Mouse (Mus musculus): Measurements from ENCODE around the gene Pnpla2. TPM values are rescaled to one million over a fixed set of nuclear protein-coding genes. Genes with fewer than 3 reads are reported as not detected.

The Pnpla2 gene
- polyA plus RNA-seq, 1 experiment from 2014 or later, result 15.2 TPM

DNA sequence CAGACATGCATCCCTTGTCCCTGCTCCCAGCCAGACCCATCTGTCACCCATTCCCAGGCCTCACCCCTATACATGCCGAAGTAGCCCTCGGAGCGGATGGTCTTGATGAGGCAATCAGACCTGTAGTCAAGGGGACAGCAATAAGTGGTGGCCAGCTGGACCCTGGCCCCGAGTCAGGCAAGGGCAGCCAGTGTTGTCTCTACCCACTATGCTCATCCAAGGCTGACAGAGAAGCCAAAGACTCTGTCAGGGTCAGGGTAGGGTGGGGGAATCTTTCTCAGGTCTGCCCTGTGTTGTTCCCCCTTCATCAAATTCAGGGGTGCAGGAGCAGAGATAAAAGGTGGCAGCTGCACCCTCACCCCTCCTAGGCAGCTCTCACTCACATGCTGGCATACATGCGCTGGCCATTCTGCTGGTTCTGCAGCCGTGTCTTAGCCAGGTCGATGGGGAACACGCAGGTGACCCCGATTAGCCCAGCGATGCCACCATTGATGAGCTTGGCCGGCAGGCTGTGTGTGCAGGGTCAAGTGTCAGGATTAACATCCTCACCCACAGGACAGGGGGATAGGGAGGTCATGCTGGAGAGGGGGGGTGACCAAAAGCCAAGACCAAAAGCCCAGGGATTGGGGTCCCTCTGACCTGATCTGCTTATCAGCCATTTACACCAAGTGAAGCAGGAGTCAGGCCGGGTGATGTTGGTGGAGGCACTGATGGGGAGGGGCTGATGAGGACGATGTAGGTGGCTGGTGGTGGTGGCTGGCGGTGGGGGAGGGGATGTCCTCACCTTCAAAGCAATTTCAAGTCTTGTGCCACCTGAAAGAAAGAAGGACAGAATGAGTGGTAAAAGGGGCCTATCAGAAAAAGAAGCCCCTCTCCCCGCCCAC lies 21.2 kb upstream of the Pnpla2 start:
- H3K27me3 ChIP-seq (ENCODE audit: low read depth, poor library complexity, severe bottlenecking), result 0 out of 2 replicates have a peak, but pooled peaks cover under 1% of the 10 kb centered on the region
- peaks cover 82% of the 10 kb centered on the region for H3K4me1 ChIP-seq

DNA sequence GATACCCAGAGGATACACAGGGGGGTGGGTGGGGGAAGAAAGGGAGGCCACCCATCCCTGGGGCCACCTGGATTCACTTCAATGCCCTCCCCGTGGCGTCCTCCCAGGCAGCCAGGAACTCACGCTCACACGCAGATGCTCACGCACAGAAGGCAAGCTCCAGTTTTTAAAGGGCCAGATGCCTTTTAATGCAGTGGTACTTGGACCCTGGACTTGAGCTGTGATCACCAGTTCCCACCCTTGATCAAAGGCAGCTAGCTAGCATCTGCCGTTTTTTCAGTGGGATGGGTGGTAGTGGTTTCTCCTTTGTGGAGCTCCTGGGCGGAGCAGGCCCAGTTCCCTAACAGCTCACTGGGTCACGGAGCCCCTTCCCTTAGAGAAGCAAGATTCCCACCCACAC lies 20.5 kb upstream of the Pnpla2 start:
- DNase-seq (ENCODE audit: low spot score), result peak; percentile 62
- H3K4me3 ChIP-seq, result peak overlapping the region; percentile 72
- peak overlapping the region; percentile 86 for H3K27ac ChIP-seq (replicated peaks)
- no peaks in the 10 kb centered on the region for H3K9me3 ChIP-seq (replicated peaks)
- no peaks in the 10 kb centered on the region for H3K27me3 ChIP-seq (ENCODE audit: low read depth, poor library complexity, severe bottlenecking)
- H3K4me1 ChIP-seq, result peaks cover 75% of the 10 kb centered on the region
- peaks cover 60% of the 10 kb centered on the region for H3K36me3 ChIP-seq
- WGBS, result 14% methylated on average over 8 of the region's 8 CpGs

More for the DNA sequence above, 21.2 kb upstream of the Pnpla2 start:
- H3K36me3 ChIP-seq, result peaks cover 53% of the 10 kb centered on the region
- peak overlapping the region; percentile 86 for H3K27ac ChIP-seq (replicated peaks)
- H3K9me3 ChIP-seq (replicated peaks), result no peaks in the 10 kb centered on the region
- DNase-seq (ENCODE audit: low spot score), result no peak
- 76% methylated on average over 15 of the region's 15 CpGs for WGBS
- H3K4me3 ChIP-seq, result peak overlapping the region; percentile 72

DNA sequence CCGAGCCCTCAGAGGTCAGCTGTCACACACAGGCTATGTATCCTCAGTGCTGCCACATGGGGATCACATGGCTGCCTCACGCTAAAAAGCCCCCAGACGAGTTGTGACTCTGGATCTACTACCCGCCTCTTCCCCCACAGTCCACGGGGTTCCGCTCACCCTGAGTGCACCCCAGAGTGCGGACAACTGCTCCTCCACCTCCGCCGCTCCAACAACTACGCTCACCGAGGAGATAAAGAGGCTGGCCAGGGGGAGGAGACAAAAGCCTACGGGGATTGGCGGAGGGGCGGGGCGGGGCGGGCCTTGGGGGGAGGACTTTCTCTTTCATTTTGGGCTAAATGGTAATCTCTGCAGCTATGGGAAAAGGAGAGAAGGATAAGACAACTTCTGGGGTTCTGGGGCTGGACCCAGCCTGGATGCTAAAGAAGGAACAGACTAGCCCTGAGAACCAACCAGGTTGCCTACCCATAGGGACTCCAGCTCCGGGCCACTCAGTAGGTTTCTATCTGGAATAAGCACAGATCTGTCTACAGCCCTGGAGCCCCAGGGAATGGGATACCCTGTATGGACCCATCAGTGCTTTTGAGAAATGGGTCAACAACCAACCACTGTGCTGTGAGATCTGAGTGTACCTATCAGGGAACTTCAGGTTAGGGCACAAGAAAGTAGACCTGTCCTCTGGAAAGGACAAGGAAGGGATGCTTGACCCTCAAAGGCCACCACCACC lies 19.7 kb upstream of the Pnpla2 start:
- peaks cover 67% of the 10 kb centered on the region for H3K4me1 ChIP-seq
- peak overlapping the region; percentile 72 for H3K4me3 ChIP-seq
- peak overlapping the region; percentile 86 for H3K27ac ChIP-seq (replicated peaks)
- no peaks in the 10 kb centered on the region for H3K27me3 ChIP-seq (ENCODE audit: low read depth, poor library complexity, severe bottlenecking)
- peak; percentile 62 for DNase-seq (ENCODE audit: low spot score)
- H3K9me3 ChIP-seq (replicated peaks), result no peaks in the 10 kb centered on the region
- 4% methylated on average over 17 of the region's 17 CpGs for WGBS
- H3K36me3 ChIP-seq, result peaks cover 65% of the 10 kb centered on the region

DNA sequence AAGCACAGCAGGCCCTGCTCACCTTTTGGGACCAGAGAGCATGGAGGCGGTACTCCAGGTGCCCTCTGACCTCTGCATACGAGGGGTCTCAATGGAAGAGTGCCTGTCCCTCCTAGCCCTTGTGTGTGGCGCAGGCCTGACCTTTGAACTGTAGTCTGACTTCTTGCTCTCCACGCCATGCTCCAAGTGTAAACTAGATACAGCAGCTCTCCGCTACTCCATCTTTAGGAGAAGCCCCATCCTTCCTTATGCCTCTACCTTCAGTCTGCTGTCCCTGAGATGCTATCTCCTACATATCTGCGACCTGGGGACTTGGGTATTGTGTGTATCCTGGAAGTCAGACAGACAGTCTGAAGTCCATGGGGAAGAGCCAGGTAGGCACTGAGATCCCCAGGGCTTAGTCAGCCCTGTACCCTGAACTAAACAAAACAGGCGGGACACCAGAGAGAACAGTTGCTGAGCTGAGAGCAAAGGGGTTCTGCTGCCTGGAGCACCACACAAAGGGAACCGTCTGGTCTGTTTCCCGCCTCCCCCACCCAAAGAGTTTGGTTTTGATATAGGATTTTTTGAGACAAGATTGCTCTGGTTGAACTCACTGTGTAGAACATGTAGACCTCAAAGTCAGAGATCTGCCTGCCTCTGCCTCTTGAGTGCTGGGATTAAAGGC lies 19.0 kb upstream of the Pnpla2 start:
- H3K27me3 ChIP-seq (ENCODE audit: low read depth, poor library complexity, severe bottlenecking), result no peaks in the 10 kb centered on the region

DNA sequence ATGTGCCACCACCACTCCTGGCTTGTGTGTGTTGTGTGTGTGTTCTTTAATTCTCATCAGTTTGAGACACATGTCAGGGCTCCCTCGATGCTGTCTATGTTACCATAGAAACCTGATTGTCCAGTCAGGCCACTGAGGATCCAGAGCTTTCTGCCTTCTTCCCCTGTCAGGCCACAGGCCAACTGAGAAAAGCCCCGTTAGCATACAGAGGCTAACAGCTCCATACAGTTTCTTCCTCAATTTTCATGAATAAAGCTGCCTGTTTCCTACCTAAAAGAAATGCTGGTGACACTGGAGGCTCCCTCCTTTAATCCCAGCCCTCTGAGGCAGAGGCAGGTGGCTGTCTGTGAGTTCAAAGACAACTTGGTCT lies 18.5 kb upstream of the Pnpla2 start:
- H3K9me3 ChIP-seq (replicated peaks), result no peaks in the 10 kb centered on the region
- H3K4me1 ChIP-seq, result peaks cover 73% of the 10 kb centered on the region
- DNase-seq (ENCODE audit: low spot score), result no peak
- H3K36me3 ChIP-seq, result peaks cover 65% of the 10 kb centered on the region
- H3K27me3 ChIP-seq (ENCODE audit: low read depth, poor library complexity, severe bottlenecking), result no peaks in the 10 kb centered on the region
- H3K4me3 ChIP-seq, result peak overlapping the region; percentile 72
- WGBS, result 58% methylated on average over 2 of the region's 2 CpGs
- peak overlapping the region; percentile 89 for H3K27ac ChIP-seq (replicated peaks)

More for the DNA sequence above, 19.0 kb upstream of the Pnpla2 start:
- DNase-seq (ENCODE audit: low spot score), result no peak
- peaks cover 70% of the 10 kb centered on the region for H3K4me1 ChIP-seq
- H3K4me3 ChIP-seq, result peak overlapping the region; percentile 72
- peak overlapping the region; percentile 89 for H3K27ac ChIP-seq (replicated peaks)
- H3K36me3 ChIP-seq, result peaks cover 65% of the 10 kb centered on the region
- WGBS, result 71% methylated on average over 9 of the region's 9 CpGs
- no peaks in the 10 kb centered on the region for H3K9me3 ChIP-seq (replicated peaks)

DNA sequence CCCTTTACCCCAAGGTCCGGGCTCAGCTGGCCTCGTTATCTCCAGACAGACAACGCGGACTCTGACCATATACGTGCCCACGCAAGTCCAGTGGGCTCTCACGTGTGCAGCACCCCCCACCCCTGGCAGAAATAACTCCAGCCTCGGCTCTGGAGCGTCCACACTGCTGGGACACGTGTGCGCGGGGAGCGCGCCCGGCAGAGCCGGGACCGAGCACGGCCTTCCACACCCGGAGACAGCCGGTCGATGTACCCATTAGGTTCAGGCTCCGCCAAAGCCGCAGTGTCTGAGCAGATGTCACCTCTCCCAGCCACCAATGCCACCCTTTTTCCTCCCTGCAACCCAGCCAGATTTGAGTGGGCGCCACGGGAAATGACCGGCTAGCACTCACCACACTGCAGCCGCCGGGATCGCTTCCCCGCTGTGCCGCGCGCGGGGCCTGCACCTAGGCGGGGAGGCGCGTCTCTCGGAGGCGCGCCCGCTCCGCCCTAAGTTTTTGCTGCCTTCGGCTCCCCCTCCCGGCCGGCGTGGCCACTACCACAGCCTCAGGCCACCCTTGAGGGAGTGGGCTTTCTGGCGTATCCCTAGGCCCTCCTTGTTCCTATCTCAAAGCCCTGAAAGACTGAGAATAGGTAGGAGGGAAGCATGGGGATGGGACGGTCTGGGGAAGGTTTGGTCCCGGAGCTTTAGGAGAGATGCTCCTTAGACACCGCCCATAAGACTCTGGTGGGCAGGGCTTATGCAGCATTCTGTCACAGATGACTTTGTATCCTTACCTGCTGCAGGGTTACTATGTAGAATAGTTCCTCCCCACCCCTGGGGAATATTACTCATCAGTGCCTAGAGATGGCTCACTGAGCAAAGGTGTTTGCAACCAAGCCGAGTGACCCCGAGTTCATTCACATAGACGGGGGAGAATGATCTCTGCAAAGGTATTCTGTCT lies 17.5 kb upstream of the Pnpla2 start, which contains the start of gene Slc25a22:
Gene Slc25a22 (minus strand): TSS at position 715 of the 943 bp plus-strand sequence.
- H3K27me3 ChIP-seq (ENCODE audit: low read depth, poor library complexity, severe bottlenecking), result no peaks in the 10 kb centered on the region
- H3K4me1 ChIP-seq, result peaks cover 75% of the 10 kb centered on the region
- no peaks in the 10 kb centered on the region for H3K9me3 ChIP-seq (replicated peaks)
- peak; percentile 86 for DNase-seq (ENCODE audit: low spot score)
- H3K27ac ChIP-seq (replicated peaks), result peak within 1 kb of the TSS; percentile 89
- WGBS, result 5% methylated on average over 53 of the region's 53 CpGs
- H3K36me3 ChIP-seq, result peaks cover 65% of the 10 kb centered on the region
- H3K4me3 ChIP-seq, result peak within 1 kb of the TSS; percentile 72

DNA sequence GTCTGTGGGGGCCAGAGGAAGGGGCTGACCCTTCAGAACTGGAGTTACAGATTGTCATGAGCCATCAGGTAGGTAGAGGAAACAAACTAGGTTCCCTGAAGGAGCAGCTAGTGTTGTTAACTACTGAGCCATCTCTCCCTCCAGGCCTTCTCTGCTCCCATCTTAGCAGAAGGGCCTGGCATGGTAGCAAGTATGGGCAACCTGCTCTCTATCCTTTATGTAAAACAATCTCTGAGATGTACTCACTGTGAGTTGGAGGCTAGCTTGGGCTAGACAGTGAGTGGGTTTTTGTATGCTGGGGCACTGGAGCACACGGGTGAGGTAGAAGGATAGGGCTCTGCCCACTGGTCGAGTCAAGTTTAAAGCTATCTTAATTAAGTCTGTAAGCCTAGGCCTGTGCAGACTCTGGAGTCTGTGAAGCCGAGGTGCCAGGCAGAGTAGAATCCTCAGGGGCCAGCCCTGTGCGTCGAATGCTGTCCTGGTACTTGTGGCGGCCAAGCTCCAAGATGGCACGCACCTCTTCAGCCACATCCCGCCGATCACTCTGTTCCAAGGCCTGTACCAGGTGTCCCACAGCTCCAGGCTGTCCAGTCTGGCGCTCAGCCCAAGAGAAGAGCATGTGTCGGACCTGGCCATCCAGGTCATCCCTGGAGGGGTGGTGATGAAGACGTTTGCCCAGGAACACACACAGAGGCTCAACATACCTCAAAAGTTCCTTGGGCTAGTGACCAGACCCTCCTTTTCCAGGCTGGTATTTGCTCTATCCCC lies 16.6 kb upstream of the Pnpla2 start:
- DNase-seq (ENCODE audit: low spot score), result no peak
- no peaks in the 10 kb centered on the region for H3K27me3 ChIP-seq (ENCODE audit: low read depth, poor library complexity, severe bottlenecking)
- WGBS, result 93% methylated on average over 12 of the region's 12 CpGs
- no peaks in the 10 kb centered on the region for H3K9me3 ChIP-seq (replicated peaks)
- H3K27ac ChIP-seq (replicated peaks), result no peak overlapping the region
- peaks cover 57% of the 10 kb centered on the region for H3K36me3 ChIP-seq
- H3K4me3 ChIP-seq, result peak overlapping the region; percentile 72; the same call in 1 of the 2 replicates
- H3K4me1 ChIP-seq, result peaks cover 75% of the 10 kb centered on the region

DNA sequence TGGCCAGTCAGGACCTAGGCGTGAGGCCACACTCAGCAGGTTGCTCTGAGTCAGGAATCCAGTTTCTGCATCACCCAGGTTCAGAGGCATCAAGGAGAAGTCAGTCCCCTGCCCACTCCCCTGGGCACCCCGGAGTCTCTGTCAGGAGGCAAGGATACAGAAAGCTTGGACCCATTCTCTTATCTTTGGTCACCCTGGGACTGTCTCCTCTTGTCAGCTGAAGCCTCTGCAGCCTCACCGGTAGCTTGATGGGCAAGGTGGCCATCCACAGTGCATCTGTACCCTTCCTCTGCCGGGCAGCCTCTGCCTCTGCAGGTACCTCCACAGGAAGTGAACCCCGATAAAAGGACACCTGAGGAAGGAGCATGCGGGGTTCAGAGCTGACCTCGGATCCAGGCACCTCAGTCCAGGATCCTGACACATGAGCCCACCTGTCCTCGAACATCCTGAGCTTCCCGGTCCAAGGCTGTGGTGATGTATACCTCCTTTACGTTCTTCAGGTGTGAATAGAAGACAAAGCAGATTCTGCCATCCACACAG lies 15.8 kb upstream of the Pnpla2 start:
- no peak for DNase-seq (ENCODE audit: low spot score)
- H3K4me3 ChIP-seq, result no peak overlapping the region
- no peaks in the 10 kb centered on the region for H3K9me3 ChIP-seq (replicated peaks)
- 94% methylated on average over 10 of the region's 10 CpGs for WGBS
- H3K27me3 ChIP-seq (ENCODE audit: low read depth, poor library complexity, severe bottlenecking), result no peaks in the 10 kb centered on the region
- H3K36me3 ChIP-seq, result peaks cover 52% of the 10 kb centered on the region
- no peak overlapping the region for H3K27ac ChIP-seq (replicated peaks)
- H3K4me1 ChIP-seq, result peaks cover 75% of the 10 kb centered on the region

DNA sequence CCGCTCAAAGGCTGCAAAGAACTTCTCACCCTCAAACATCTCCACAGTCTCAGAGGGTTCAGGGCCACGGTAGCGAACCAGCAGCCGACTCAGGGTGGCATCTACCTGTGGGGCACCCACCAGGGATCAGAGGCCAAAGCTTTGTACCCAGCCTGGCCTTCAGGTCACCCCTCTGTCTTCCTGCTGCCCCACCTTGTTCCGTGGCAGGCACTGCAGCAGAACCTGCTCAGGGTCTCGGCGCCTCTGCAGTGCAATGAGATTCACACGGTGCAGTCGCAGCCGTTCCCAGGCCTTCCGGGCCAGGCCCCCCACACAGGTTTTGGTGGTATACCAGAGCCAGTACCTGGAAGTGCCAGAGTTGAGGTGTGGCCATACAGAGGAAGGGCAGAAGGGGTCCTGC lies 15.2 kb upstream of the Pnpla2 start:
- Histone ChIP-seq H3K27ac (replicated peaks) (no peak overlapping the region), H3K36me3 (peaks cover 52% of the 10 kb centered on the region), H3K4me3 (no peak overlapping the region), H3K27me3 (ENCODE audit: low read depth, poor library complexity, severe bottlenecking) (no peaks in the 10 kb centered on the region), H3K9me3 (replicated peaks) (no peaks in the 10 kb centered on the region), H3K4me1 (peaks cover 75% of the 10 kb centered on the region)
- DNase-seq (ENCODE audit: low spot score), result no peak
- 96% methylated on average over 11 of the region's 11 CpGs for WGBS

DNA sequence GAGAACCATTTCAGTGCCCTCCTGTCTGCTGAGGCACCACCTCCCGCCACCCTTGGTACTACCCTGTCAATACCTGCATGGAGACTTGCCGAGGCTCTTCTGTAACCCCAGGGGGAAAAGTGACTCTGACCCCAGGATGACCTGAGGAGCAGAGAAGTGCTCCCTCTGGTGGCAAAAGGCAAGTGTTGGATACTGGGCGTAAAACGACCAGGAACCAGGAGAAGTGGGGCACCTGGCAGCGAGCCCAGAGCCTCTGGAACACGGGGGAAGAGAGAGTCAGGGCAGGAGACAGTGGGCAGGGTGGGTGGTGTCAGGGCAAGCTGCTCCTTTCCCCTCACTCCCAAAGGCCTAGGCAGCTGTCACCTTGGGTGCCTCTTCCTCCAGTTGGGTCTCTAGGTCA lies 14.4 kb upstream of the Pnpla2 start:
- no peaks in the 10 kb centered on the region for H3K9me3 ChIP-seq (replicated peaks)
- H3K4me1 ChIP-seq, result peaks cover 68% of the 10 kb centered on the region
- H3K36me3 ChIP-seq, result peaks cover 52% of the 10 kb centered on the region
- 51% methylated on average over 6 of the region's 6 CpGs for WGBS
- H3K27ac ChIP-seq (replicated peaks), result no peak overlapping the region
- peak; percentile 40 for DNase-seq (ENCODE audit: low spot score)
- H3K27me3 ChIP-seq (ENCODE audit: low read depth, poor library complexity, severe bottlenecking), result no peaks in the 10 kb centered on the region
- no peak overlapping the region for H3K4me3 ChIP-seq

DNA sequence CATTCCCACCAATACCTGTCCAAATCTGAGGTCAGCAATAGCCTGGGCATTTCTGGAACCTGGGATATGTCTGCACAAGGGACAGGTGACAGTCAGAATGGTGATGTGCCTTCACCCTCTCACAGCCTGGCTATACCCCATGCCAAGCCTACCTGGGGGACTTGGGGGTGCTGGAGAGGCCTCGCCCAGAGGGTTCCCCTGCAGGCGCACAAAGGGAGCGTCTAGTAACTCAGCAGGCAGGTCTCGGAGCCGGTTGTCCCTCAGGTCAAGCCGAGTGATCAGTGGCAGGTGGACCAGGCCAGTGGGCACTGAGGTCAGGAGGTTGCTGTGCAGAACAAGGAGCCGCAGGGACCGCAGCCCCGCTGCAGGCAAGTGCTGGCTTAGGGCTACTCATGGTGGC lies 13.5 kb upstream of the Pnpla2 start:
- Histone ChIP-seq H3K27me3 (ENCODE audit: low read depth, poor library complexity, severe bottlenecking) (no peaks in the 10 kb centered on the region), H3K4me1 (peaks cover 60% of the 10 kb centered on the region), H3K9me3 (replicated peaks) (no peaks in the 10 kb centered on the region), H3K36me3 (peaks cover 52% of the 10 kb centered on the region), H3K27ac (replicated peaks) (no peak overlapping the region; the same call in 1 of the 2 replicates), H3K4me3 (peak overlapping the region; percentile 58; the same call in 1 of the 2 replicates)
- DNase-seq (ENCODE audit: low spot score), result no peak
- WGBS, result 92% methylated on average over 9 of the region's 9 CpGs

Data from midbrain, embryonic 10.5 days (tissue).